ENCODE assay signal across 21 mouse cellular contexts in the genomic region with DNA sequence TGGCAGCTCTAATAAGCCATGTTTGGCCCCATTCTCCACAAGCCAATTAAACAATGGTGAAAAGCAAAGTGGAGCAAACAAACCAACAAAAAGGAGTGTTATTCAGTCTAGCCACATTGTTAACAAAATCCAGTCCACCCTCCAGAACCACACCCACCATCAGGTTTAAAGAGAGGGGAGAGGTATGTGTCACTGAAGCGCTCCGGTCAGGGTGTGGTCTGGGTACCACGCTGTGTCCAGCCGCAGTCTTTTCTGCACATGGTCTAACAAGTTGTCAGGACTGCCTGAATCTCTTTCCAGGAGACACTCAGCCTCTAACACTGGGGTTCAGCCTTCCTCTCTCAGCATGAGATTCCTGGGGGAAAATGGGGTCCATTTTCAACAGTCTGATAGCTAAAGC. TPM values are rescaled to one million over a fixed set of nuclear protein-coding genes. Genes with fewer than 3 reads are reported as not detected.
"Had no signal": no experiment of that assay in that cellular context is flagged by ENCODE, and none has a peak within 500 bp of the region (broad histone marks: within the 10 kb centered on the region; RNA-seq: fewer than 3 reads in every experiment).

No protein-coding gene starts in this region.

- H3K4me1 ChIP-seq: liver, embryonic 13.5 days had no signal

- DNase-seq: kidney, adult 11 months; kidney, postnatal 10 days; kidney, postnatal 4 days; layer of hippocampus, postnatal 36 days; liver, embryonic 13.5 days; lung, adult 2 months; lung, postnatal 14 days; lung, postnatal 4 days; right cerebral cortex, adult 18-20 months; right cerebral cortex, postnatal 14 days; right cerebral cortex, postnatal 4 days; thymus, adult 2 months; thymus, postnatal 14 days; thymus, postnatal 4 days had no signal

- H3K27me3 ChIP-seq: midbrain, embryonic 15.5 days; neural tube, embryonic 12.5 days; neural tube, embryonic 15.5 days had no signal

- H3K9ac ChIP-seq: liver, embryonic 13.5 days; midbrain, embryonic 12.5 days; midbrain, embryonic 15.5 days; neural tube, embryonic 12.5 days; neural tube, embryonic 15.5 days had no signal

- H3K27ac ChIP-seq: liver, embryonic 13.5 days; midbrain, embryonic 12.5 days; midbrain, embryonic 15.5 days; neural tube, embryonic 12.5 days; neural tube, embryonic 15.5 days; stomach, postnatal 0 days had no signal

- H3K4me2 ChIP-seq: liver, embryonic 13.5 days; midbrain, embryonic 12.5 days; midbrain, embryonic 15.5 days; neural tube, embryonic 12.5 days; neural tube, embryonic 15.5 days had no signal

- ATAC-seq: midbrain, embryonic 15.5 days had no signal

- H3K9me3 ChIP-seq: liver, embryonic 13.5 days; midbrain, embryonic 12.5 days; midbrain, embryonic 15.5 days; neural tube, embryonic 12.5 days; neural tube, embryonic 15.5 days had no signal

- H3K4me3 ChIP-seq: liver, embryonic 13.5 days; midbrain, embryonic 12.5 days; midbrain, embryonic 15.5 days; neural tube, embryonic 12.5 days; neural tube, embryonic 15.5 days had no signal

- H3K36me3 ChIP-seq: liver, embryonic 13.5 days; midbrain, embryonic 12.5 days; midbrain, embryonic 15.5 days; neural tube, embryonic 12.5 days; neural tube, embryonic 15.5 days had no signal

RNA-seq across cellular contexts. Expression of a gene that starts 10.6 kb away (rescaled TPM):
- total RNA-seq: megakaryocyte, adult 5-6 weeks had no signal
- polyA plus RNA-seq: liver, embryonic 13.5 days had no signal

RNA-seq across cellular contexts. Expression of a gene that starts 42.7 kb away (rescaled TPM):
- total RNA-seq: liver, adult 2 months; megakaryocyte, adult 5-6 weeks had no signal
